Mouse (Mus musculus) heart, postnatal 14 days (tissue): ENCODE results near the gene Esr2. TPM values are rescaled to one million over a fixed set of nuclear protein-coding genes. Genes with fewer than 3 reads are reported as not detected.
A peak's percentile ranks its signal among the peaks of the same experiment; 100 is the strongest.

Source experiments
- DNase-seq, 2 experiments: peaks; one replicate each; pipeline ENCODE4 v3.0.0; 2021 to 2022
- intact Hi-C: fragments of 180-260 bp; cut with DNase I; formaldehyde crosslinking; loops from one replicate; pipeline ENCODE4 v1.15.1; 2025
- total RNA-seq, 2 experiments: library from RNA; stranded (reverse); gene quantifications; 2 replicates each; pipeline ENCODE4 v1.2.3; 2021

Esr2 gene
- total RNA-seq, 2 experiments from 2014 or later: not detected

DNA sequence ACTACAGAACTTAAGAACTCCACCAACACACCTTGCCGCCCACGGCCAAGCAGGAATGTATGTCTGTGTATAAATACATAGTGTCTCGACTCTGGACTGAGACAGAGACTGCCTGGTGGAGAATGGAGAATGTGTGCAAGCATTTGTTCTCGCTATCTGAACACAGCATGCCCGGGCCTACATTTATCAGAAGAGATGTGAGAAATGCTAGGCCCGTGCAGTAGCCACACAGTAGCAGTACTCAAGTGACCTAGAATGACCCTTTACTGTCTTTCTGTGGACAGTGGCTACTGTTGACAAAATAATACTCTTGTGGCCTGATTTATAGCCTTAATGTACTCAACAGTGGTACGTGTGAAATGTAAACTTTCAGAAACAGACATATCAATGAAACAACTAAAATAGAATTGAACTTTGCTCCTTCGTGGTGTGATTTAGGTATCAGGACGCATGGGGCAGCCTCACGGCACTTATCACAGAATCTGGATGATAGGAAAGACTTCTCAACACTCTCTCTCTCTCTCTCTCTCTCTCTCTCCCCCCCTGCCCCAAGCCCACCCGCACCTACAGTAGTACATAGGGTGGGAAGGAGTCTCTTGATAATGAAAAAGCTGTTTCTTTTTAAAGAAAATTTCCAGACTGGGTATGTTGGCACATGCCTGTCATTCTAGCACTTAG, 84.1 kb downstream of the Esr2 start:
- intact Hi-C loops: no loop called here
- DNase-seq: no peak

DNA sequence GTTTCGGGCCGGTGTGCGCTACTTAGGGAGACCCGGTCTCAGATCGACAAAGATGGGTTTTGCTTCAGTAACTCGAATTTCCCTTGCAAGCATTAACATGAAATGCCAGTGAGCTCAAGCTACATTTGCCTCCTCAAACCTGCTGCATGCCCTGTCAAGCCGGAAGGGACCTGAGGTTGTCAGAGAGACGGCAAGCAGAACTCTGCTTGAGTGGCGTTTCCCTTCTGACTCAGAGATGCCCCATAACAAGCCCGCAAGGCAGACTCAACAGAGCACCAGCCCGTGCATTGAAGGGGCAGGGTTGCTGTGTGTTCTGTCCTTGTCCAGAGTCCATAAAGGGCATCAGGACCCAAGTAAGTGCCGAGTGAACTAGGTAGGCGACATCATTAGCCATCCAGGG, 90.0 kb downstream of the Esr2 start:
- intact Hi-C loops: no loop called here
- DNase-seq: no peak

DNA sequence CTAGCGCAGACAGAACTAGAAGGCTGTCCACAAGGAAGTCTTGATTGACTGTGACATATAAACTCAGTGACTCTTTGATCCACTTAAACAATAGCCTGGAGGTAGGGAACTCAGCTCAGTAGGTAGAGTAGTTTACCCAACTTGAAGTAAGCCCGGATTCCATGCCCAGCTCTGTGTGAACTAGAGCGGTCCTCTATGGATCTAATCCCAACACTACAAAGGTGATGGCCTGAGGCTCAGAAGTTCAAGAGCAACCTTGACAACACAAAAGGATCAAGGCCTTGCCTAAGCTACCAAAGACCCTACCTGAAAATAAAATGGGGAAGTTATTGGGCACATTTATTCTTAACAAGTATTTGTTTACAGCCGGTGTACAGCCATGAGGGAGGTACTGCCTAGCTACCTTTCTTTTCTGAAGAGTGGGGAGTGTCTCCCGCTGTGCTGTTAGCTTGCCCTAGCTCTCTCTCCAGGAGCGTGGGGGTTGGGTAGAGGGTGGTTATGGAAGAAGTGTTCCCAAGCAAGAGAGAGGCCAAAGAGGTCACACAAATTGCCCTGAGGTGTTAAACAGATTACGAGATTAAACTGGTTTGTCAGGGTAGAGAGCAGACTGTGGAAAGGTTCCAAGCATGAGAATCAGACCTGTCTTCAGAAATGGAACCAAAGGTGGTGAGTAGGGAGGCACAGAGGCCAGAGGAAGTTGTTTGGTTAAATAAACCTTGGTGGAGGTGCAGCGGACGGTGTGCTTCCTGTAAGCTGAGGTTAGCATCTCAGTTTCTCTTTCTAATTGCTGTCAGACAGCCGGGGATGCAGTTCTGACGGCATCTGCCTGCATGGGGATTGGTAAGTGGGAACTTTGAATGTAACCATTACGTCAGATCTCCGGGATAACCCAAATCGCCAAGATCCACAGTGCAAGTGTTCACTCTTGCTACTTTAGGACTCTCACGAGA, 90.8 kb downstream of the Esr2 start:
- intact Hi-C loops: no loop called here
- no peak for DNase-seq

DNA sequence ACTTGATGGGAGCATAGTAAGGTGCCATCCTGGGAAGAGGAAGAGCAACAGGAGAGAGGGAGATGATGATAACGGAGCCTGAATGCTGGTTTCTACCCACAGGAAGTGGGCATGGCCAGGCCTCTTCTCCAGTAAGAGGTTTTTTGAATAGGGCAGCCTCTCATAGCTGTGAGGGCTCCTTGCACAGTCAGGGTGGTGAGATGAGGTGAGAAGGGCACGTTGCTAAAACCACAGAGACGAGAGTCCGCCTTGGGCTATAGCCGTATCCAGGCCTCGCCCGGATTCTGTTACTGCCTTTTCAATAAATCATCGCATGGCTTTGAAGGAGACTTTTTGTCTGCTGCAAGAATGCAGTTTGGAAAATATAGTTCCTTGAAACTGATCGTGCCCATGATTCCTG, 92.0 kb downstream of the Esr2 start:
- no peak for DNase-seq
- intact Hi-C loops: no loop called here

DNA sequence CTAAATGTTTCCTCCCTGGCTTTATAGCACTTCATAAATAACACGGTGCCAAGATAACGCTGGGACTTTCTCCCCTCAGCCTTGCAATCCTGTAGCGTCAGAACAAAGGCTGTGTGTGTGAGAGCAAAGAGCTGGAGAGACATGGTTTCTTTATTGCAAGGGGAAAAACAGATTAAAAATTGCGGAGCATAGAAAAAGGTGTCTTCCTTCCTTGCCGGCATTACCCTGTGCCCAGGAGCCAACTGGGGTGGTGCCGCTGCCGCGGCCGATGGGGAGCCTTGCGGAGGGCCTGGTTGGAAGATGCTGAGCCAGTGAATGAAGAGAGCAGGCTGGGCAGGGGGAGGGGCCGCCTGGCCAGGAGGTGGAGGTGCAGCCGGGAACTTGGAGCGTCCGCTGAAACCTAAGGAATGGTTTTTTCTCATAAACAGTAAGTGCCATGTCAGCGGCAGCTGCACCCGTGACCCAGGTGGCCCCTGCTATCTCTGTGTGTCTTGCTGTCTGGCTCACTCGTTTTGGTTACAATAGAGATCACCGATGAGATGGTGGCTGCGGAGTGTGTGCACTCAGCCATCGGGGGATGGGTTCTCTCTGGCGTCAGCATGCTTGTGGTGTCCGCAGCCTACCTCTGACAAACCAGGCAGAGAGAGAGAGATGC, 95.4 kb downstream of the Esr2 start:
- no peak for DNase-seq
- intact Hi-C loops: no loop called here

DNA sequence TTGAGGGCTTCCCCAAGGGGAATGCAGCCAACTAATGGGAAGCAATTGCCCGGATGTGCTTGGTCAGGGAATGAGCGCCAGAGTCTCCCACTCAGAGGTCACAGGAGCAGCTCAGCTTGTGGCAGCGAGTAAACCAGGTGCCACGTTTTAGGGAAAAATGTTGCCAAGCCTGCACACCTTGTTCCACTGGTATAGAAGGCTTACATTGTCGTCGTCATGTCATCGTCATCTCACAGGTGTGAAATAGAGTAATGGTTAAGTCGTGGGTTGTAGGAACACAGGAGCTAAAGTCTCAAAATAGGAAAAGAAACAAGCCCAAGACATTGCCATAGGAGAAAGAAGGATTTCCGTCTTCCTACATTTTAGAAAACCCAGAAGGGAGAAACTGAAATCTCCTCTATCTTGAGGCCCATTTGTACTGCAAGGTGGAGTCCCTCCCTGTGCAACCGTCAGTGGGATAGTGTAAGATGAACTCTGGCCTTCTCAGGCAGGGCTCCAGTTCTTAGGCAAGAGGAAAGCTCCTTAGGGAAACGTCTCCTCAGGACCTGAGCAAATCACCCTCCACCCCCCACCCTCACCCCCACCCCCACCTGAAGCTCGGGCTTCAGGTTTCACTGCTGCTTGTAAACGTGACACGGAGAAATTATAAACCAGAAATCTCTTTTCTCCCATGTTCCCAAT, 96.0 kb downstream of the Esr2 start:
- no peak for DNase-seq
- intact Hi-C loops: no loop called here

DNA sequence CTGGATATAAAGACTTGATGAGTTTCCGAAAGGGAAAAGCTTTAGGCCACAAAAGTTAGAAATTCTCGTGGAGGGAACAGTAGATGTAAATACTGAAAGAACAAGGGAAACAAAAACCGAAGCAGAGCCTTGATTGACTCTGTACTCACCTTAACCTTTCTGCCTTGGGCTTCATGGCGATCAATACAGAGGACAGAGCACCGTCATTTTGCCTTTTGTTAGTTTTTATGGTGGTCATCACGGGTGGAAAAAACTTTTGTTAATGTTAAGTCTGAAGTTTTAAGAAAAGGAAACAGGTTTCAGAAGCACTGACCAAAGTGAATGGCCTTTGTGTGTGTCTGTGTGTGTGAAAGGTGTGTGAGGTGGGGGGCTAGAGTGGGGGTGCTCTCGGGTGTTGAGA, 103.1 kb downstream of the Esr2 start:
- no peak for DNase-seq
- intact Hi-C loops: loop anchor here (5.0 kb wide), 1 partner anchor 103 kb away; the partner anchor contains the start of gene Esr2

DNA sequence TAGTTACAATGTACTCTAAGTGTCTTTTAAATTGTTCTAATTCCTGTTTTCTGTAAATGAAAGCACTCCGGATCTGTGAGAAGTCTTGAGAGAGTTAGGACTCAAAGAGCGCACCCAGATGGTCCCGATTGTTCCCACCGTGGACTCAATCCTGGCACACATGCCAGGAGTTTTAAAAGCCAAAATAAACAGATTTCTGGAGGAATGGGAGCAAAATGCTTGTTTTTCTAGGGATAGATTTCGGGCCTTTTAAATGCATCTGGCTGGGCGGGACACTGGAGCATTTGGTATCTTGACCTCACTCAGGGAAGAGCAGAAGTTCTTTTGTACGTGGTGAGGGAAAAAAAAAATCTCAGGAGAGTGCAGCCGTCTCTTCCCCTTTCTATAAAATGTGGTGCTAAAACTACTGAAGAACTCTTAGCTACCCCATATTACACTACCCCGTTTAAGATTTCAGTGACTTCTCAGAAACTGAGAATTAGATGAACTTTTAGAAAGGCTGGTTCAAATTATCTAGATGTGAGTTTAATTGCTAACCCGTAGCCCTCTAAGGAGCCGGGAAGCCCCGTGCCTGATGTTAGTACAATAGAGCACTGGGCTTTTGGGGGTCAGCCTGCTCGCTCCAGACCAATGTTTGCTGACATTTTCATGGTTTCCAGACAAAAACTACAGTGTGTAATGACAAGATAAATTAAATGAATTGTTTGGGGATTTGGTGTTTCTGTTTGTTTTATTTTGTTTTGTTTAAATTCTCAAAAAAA, 103.8 kb downstream of the Esr2 start:
- DNase-seq: no peak
- intact Hi-C loops: loop anchor here (5.0 kb wide), 1 partner anchor 104 kb away; the partner anchor contains the start of gene Esr2

DNA sequence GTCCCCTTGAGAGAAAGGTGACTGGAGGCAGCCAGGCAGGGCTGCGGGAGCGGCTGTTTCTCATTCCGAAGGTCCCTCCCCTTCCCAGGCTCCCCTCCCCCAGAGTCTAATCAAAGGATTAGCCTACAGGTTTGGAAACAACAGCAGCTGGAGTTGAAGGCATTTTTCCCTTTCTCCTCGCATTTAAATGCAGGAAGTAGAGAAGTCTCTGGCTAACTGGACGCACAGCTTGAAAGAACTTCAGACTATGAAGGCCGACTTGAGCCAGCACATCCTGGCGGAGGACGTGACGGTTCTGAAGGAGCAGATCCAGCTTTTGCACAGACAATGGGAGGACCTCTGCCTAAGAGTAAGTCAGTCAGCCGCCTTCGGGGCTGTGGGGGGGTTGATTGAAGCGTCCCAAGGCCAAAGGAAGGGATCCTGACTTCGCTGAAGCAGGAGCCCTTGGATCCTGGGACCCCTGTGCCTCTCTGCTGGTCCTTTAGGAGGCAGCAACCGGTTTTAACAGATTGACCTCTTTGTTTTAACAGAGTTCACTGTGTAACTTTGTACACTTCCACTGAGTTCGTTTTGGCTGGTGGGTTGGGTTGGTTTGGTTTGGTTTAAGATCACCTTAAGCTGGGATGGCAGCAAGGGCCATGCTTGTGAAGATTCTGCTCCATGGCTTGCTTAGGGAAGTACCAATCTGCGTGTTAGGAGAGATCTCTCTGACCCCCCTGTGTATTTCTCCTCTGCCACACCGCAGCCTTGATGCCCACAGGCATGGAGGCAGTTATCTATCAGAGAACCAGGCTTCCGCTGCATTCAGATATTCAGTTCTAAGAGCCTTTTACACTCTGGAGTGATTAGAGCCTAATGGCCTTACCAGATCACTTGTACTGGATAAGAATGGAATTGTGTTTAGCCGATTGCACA, 104.9 kb downstream of the Esr2 start:
- peak; percentile 30 for DNase-seq
- intact Hi-C loops: loop anchor here (5.0 kb wide), 1 partner anchor 105 kb away; the partner anchor contains the start of gene Esr2

Other genes with a start within 250 kb of the Esr2 start
- gene Tex21, start 69.5 kb upstream of the Esr2 start, total RNA-seq: not detected
- gene Mthfd1, start 78.0 kb upstream of the Esr2 start, total RNA-seq: 10 to 100 TPM; 29.4 to 29.7 TPM
- gene Akap5, start 147.6 kb upstream of the Esr2 start, total RNA-seq: 1 to 10 TPM; 2.2 to 3.5 TPM
- gene Zbtb25, start 192.3 kb upstream of the Esr2 start, total RNA-seq: 1 to 10 TPM; 7.5 to 8.3 TPM
- 1 to 10 TPM; 5.0 to 5.2 TPM for gene Zbtb1, start 193.0 kb upstream of the Esr2 start, total RNA-seq
- gene Hspa2, start 226.9 kb upstream of the Esr2 start, total RNA-seq: 10 to 100 TPM in 1 of 2 experiments, 1 to 10 TPM in 1; 9.7 to 10.7 TPM
- under 1 TPM; 0.24 to 0.78 TPM for gene Ppp1r36, start 240.3 kb upstream of the Esr2 start, total RNA-seq